Mouse (Mus musculus): Measurements from ENCODE around the gene Fermt3. TPM values are rescaled to one million over a fixed set of nuclear protein-coding genes. Genes with fewer than 3 reads are reported as not detected.
A peak's percentile ranks its signal among the peaks of the same experiment; 100 is the strongest.
"Not testable (repeated sequence)": the region's sequence is repeated elsewhere in the genome, so short reads cannot be mapped to it uniquely, and the experiment has no call there.

Gene Fermt3
- polyA plus RNA-seq, 1 experiment from 2014 or later, result 16.0 TPM

DNA sequence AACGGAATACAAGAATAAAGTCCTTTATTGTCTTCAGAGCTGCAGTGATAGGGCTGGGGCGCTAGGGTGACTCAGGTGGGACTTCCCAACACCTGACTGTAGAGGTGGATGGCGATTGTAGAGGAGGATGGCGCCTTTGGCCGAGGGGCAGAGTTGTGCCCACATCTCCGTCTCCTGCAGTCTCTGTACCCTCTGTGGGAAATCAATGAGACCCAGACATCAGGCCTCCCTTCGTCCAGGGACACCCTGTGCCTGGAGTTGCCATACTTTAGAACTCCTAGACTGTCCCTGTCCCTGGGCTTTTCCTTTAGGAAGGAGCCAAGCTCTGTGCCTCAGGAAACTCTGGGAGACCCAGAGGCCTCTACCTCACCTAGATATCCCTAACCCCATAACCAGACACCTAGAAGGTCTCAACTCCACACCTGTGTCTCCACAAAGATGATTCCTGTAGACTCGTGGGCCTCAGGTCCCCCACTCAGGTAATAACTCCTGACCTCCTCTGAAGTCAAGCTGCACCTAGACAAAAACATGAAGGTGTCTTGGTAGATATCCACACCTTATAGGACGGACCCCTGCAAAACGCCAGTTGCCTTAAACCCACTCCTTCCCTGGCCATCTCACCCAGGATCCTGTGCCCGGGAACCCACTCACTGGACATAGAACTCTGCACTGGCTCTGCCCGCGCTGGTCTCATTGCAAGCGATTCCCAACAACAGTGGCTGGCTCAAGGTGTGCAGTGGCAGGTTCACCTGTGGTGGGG, 26.1 kb downstream of the Fermt3 start:
- ATAC-seq, result no peak
- no peak for DNase-seq (ENCODE audit: low spot score)
- Histone ChIP-seq H3K4me2 (replicated peaks; ENCODE audit: low read depth, low read length) (peak overlapping the region; percentile 93), H3K27me3 (replicated peaks; ENCODE audit: insufficient read depth, low read length) (no peaks in the 10 kb centered on the region), H3K4me1 (ENCODE audit: insufficient read depth, low read depth, low read length) (peaks cover 21% of the 10 kb centered on the region; the same call in 1 of the 2 replicates), H3K27ac (ENCODE audit: low read length) (peak overlapping the region; percentile 40; the same call in 1 of the 2 replicates), H3K9ac (replicated peaks; ENCODE audit: low read depth) (0 out of 2 replicates have a peak overlapping the region, but pooled peaks have one; percentile 9), H3K36me3 (ENCODE audit: insufficient read depth, low read length) (no peaks in the 10 kb centered on the region), H3K4me3 (ENCODE audit: low read depth, low read length) (peak overlapping the region; percentile 48), H3K9me3 (ENCODE audit: low read length) (no peaks in the 10 kb centered on the region)
- no peak; the same call in 1 of the 2 replicates for TF ChIP-seq CTCF (IDR thresholded peaks at IDR 0.05)
- no peak for TF ChIP-seq EP300 (IDR thresholded peaks at IDR 0.05)
- 62% methylated on average over 14 of the region's 14 CpGs for WGBS

DNA sequence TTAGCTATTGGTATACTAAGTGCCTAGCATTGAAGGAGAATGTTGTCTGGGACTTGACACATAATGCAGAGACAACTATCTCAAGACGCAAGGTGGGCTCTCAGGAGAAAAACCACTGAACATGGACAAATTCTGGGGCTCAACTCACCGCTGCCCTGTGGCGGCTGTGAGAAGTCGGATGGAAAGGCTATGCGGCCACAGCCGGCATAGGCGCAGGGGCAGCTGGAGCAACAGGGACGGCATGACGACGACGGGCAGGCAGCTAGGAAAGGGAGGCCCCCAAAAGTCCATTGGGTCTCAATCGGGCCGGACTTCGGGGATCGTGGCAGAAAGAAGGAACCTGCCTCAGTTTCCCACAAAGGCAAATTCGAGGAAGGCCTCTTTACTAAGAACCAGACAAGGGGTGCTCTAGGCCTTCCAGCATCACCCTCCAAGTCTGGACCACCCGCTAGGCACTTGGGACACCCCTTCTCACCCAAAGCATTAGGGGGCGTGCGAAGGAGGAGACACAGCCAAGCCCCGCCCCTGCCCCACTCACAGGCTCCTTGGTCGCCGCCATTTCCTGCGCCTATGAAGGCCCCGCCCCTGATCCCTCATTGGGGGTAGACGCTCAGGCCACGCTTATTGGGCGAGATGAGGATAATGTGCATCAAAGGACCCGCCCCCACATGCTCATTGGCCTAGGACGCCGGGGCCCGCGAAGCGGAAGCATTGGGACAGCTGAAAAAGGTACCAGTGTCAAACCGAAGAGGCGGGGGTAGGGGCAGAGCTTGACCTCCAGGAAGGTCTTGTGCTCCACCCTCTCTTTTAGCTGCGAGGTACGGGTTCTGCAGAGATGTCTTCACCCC, 27.0 kb downstream of the Fermt3 start, which contains the start of gene Dnajc4:
TSS of gene Dnajc4 (minus strand) at position 562 of the 848 bp plus-strand sequence.
- peak within 1 kb of the TSS; percentile 93 for H3K4me2 ChIP-seq (replicated peaks; ENCODE audit: low read depth, low read length)
- no peaks in the 10 kb centered on the region for H3K27me3 ChIP-seq (replicated peaks; ENCODE audit: insufficient read depth, low read length)
- no peak; the same call in 1 of the 2 replicates for TF ChIP-seq CTCF (IDR thresholded peaks at IDR 0.05)
- TF ChIP-seq EP300 (IDR thresholded peaks at IDR 0.05), result 0 out of 2 replicates have a peak, but pooled peaks have one; percentile 23
- H3K36me3 ChIP-seq (ENCODE audit: insufficient read depth, low read length), result no peaks in the 10 kb centered on the region
- DNase-seq (ENCODE audit: low spot score) (peak; percentile 99), ATAC-seq (peak; percentile 96)
- peaks cover 21% of the 10 kb centered on the region; the same call in 1 of the 2 replicates for H3K4me1 ChIP-seq (ENCODE audit: insufficient read depth, low read depth, low read length)
- H3K4me3 ChIP-seq (ENCODE audit: low read depth, low read length), result peak within 1 kb of the TSS; percentile 48
- H3K9ac ChIP-seq (replicated peaks; ENCODE audit: low read depth), result peak within 1 kb of the TSS; percentile 50
- 1% methylated on average over 37 of the region's 37 CpGs for WGBS
- peak within 1 kb of the TSS; percentile 72 for H3K27ac ChIP-seq (ENCODE audit: low read length)
- no peaks in the 10 kb centered on the region for H3K9me3 ChIP-seq (ENCODE audit: low read length)

DNA sequence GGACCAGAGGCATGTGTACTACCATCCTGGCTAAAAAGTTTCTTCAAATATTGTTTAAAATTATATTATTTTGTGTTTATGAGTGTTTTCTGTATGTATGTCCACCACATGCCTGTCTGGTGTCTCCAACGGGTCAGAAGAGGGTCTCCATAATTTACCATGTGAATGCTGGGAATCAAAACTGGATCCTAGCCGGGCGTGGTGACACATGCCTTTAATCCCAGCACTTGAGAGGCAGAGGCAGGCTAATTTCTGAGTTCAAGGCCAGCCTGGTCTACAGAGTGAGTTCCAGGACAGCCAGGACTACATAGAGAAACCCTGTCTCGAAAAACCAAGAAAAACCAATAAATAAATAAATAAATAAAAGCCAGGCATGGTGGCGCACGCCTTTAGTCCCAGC, 28.1 kb downstream of the Fermt3 start:
- not testable (repeated sequence) for H3K36me3 ChIP-seq (ENCODE audit: insufficient read depth, low read length); H3K4me2 ChIP-seq (replicated peaks; ENCODE audit: low read depth, low read length); ATAC-seq; H3K9ac ChIP-seq (replicated peaks; ENCODE audit: low read depth); H3K27me3 ChIP-seq (replicated peaks; ENCODE audit: insufficient read depth, low read length); H3K27ac ChIP-seq (ENCODE audit: low read length); H3K4me3 ChIP-seq (ENCODE audit: low read depth, low read length); H3K9me3 ChIP-seq (ENCODE audit: low read length); DNase-seq (ENCODE audit: low spot score)
- 86% methylated on average over 6 of the region's 6 CpGs for WGBS
- peaks cover 17% of the 10 kb centered on the region; the same call in 1 of the 2 replicates for H3K4me1 ChIP-seq (ENCODE audit: insufficient read depth, low read depth, low read length)

DNA sequence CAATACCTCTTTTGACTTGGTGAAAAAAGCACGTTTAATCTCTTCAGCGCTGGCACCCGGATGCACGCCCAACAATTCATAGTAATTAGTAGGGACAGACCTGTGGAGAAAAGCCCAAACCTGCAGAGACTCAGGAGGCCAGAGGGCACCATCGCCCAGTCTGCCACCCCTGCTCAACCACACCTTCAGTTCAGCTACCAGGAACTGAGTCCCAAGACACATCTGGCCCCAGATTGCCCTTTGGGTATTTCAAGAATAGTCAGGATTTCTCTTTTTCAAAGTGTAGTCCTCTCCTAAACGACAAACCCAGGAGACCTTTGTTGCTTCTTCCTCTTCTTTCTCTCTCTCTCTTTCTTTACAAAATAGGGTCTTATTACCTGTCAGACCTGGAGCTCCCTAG, 28.6 kb downstream of the Fermt3 start:
- ATAC-seq (no peak), DNase-seq (ENCODE audit: low spot score) (no peak)
- WGBS, result 89% methylated on average over 6 of the region's 6 CpGs

GRCm38 (mm10) chr19:6989251-6989650, 30.0 kb downstream of the Fermt3 start:
- H3K9ac ChIP-seq (replicated peaks; ENCODE audit: low read depth), result no peak overlapping the region
- TF ChIP-seq CTCF (IDR thresholded peaks at IDR 0.05) (no peak), EP300 (IDR thresholded peaks at IDR 0.05) (no peak)
- DNase-seq (ENCODE audit: low spot score), result no peak
- H3K4me1 ChIP-seq (ENCODE audit: insufficient read depth, low read depth, low read length), result peaks cover 8% of the 10 kb centered on the region; the same call in 1 of the 2 replicates
- no peaks in the 10 kb centered on the region for H3K9me3 ChIP-seq (ENCODE audit: low read length)
- no peak overlapping the region for H3K4me2 ChIP-seq (replicated peaks; ENCODE audit: low read depth, low read length)
- no peaks in the 10 kb centered on the region for H3K27me3 ChIP-seq (replicated peaks; ENCODE audit: insufficient read depth, low read length)
- WGBS, result 74% methylated on average over 8 of the region's 8 CpGs
- H3K4me3 ChIP-seq (ENCODE audit: low read depth, low read length), result no peak overlapping the region
- no peak overlapping the region for H3K27ac ChIP-seq (ENCODE audit: low read length)
- ATAC-seq, result no peak
- no peaks in the 10 kb centered on the region for H3K36me3 ChIP-seq (ENCODE audit: insufficient read depth, low read length)

More for the DNA sequence above, 28.6 kb downstream of the Fermt3 start:
- Histone ChIP-seq H3K4me1 (ENCODE audit: insufficient read depth, low read depth, low read length) (peaks cover 17% of the 10 kb centered on the region; the same call in 1 of the 2 replicates), H3K9ac (replicated peaks; ENCODE audit: low read depth) (no peak overlapping the region), H3K27ac (ENCODE audit: low read length) (no peak overlapping the region), H3K36me3 (ENCODE audit: insufficient read depth, low read length) (no peaks in the 10 kb centered on the region), H3K4me3 (ENCODE audit: low read depth, low read length) (no peak overlapping the region), H3K27me3 (replicated peaks; ENCODE audit: insufficient read depth, low read length) (no peaks in the 10 kb centered on the region), H3K4me2 (replicated peaks; ENCODE audit: low read depth, low read length) (no peak overlapping the region), H3K9me3 (ENCODE audit: low read length) (no peaks in the 10 kb centered on the region)
- TF ChIP-seq EP300 (IDR thresholded peaks at IDR 0.05) (no peak), CTCF (IDR thresholded peaks at IDR 0.05) (no peak)

- H3K27ac ChIP-seq (ENCODE audit: low read length), result 0 out of 2 replicates have a peak overlapping the region, but pooled peaks have one; percentile 75
- H3K4me1 ChIP-seq (ENCODE audit: insufficient read depth, low read depth, low read length), result peaks cover 6% of the 10 kb centered on the region; the same call in 1 of the 2 replicates
- TF ChIP-seq CTCF (IDR thresholded peaks at IDR 0.05), result no peak
- no peak for TF ChIP-seq EP300 (IDR thresholded peaks at IDR 0.05)
- H3K9ac ChIP-seq (replicated peaks; ENCODE audit: low read depth), result peak overlapping the region; percentile 70
- peak overlapping the region; percentile 98 for H3K4me2 ChIP-seq (replicated peaks; ENCODE audit: low read depth, low read length)
- 7% methylated on average over 8 of the region's 8 CpGs for WGBS
- H3K4me3 ChIP-seq (ENCODE audit: low read depth, low read length), result peak overlapping the region; percentile 81
- no peak for DNase-seq (ENCODE audit: low spot score)
- H3K36me3 ChIP-seq (ENCODE audit: insufficient read depth, low read length), result no peaks in the 10 kb centered on the region
- no peak for ATAC-seq
- H3K27me3 ChIP-seq (replicated peaks; ENCODE audit: insufficient read depth, low read length), result no peaks in the 10 kb centered on the region
- H3K9me3 ChIP-seq (ENCODE audit: low read length), result no peaks in the 10 kb centered on the region
These were observed 31.4 kb downstream of the Fermt3 start for GRCm38 (mm10) chr19:6987904-6988285.
